Mouse (Mus musculus) kidney, embryonic 16.5 days (tissue): Measurements from ENCODE around the gene Ascc3. TPM values are rescaled to one million over a fixed set of nuclear protein-coding genes. Genes with fewer than 3 reads are reported as not detected.

Experiments
- ATAC-seq: fragments of 200-750 bp; cut with Nextera tagmentation; 2 replicates; pipeline ENCODE4 v1.8.0; 2017; ENCODE audit warnings: moderate TSS enrichment; ENCODE audit not compliant: low FRiP score, low TSS enrichment
- H3K27ac ChIP-seq: fragments of 300-500 bp; sonication (generic); 2 replicates; pipeline ENCODE4 v1.5.1; 2014; ENCODE audit warnings: low read length
- H3K27me3 ChIP-seq: fragments of 300-500 bp; sonication (generic); 2 replicates; pipeline ENCODE4 v1.6.1; 2014; ENCODE audit warnings: low read length, control low read depth, mixed read lengths; ENCODE audit not compliant: insufficient read depth
- H3K36me3 ChIP-seq: fragments of 300-500 bp; sonication (generic); 2 replicates; pipeline ENCODE4 v1.6.1; 2014; ENCODE audit warnings: low read length, control low read depth, mixed read lengths; ENCODE audit not compliant: insufficient read depth
- H3K4me1 ChIP-seq: fragments of 300-500 bp; sonication (generic); 2 replicates; pipeline ENCODE4 v1.6.1; 2014; ENCODE audit warnings: low read length, control low read depth, mixed read lengths; ENCODE audit not compliant: insufficient read depth
- H3K4me2 ChIP-seq: fragments of 300-500 bp; sonication (generic); replicated peaks from 2 replicates; pipeline ENCODE4 v1.6.1; 2014; ENCODE audit warnings: low read depth, low read length
- H3K4me3 ChIP-seq: fragments of 300-500 bp; sonication (generic); 2 replicates; pipeline ENCODE4 v1.5.1; 2014; ENCODE audit warnings: mild to moderate bottlenecking, low read length
- H3K9ac ChIP-seq: fragments of 300-500 bp; sonication (generic); replicated peaks from 2 replicates; pipeline ENCODE4 v1.6.1; 2014; ENCODE audit warnings: low read length
- H3K9me3 ChIP-seq: fragments of 300-500 bp; sonication (generic); 2 replicates; pipeline ENCODE4 v1.6.1; 2016; ENCODE audit warnings: low read length, control low read depth
- WGBS: fragments of 180-500 bp; shearing (Covaris S2); extraction: QIAGEN DNeasy Blood & Tissue Kit; methylation state at CpG from one replicate; pipeline ENCODE4 v1.1.7; 2014; 5-methylcytosine and 5-hydroxymethylcytosine counted together
- polyA plus RNA-seq: library from polyadenylated mRNA; unstranded; fragments of >200 nt; fragmentation: Nextera tagmentation; extraction: Ambion mirVana; gene quantifications from 2 replicates; pipeline ENCODE4 v1.2.1, GENCODE M21; 2015

The Ascc3 gene
- polyA plus RNA-seq, 1 experiment from 2014 or later = 14.4 TPM

DNA sequence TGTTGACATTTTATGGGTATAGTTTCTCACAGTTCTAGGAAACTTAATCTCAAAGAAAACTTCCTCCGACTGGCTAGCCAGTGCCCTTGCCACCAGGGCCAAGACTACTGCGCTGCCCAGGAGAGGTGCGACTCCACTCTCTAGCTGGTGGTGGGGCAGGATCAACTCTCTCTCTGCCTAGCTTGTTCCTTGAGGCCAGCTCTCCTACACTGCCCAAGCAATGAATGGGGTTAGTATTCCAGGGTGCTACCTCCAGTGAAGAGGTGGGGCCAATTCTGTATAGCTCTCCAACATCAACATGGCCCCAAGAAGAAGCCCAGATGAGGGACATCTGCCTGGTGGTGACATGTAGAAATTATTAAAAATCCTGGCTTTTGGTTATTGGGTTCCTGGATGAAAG, 61.1 kb downstream of the Ascc3 start:
- Histone ChIP-seq H3K4me2 (no peak overlapping the region), H3K27ac (no peak overlapping the region), H3K4me1 (no peaks in the 10 kb centered on the region), H3K4me3 (no peak overlapping the region), H3K36me3 (peaks cover 6% of the 10 kb centered on the region; the same call in 1 of the 2 replicates), H3K27me3 (no peaks in the 10 kb centered on the region), H3K9me3 (no peaks in the 10 kb centered on the region), H3K9ac (no peak overlapping the region)
- WGBS = 87% methylated on average over 3 of the region's 3 CpGs
- ATAC-seq = no peak

GRCm38 (mm10) chr10:50657352-50657751, 64.9 kb downstream of the Ascc3 start:
- no peak for ATAC-seq
- 55% methylated on average over 1 of the region's 1 CpGs for WGBS

DNA sequence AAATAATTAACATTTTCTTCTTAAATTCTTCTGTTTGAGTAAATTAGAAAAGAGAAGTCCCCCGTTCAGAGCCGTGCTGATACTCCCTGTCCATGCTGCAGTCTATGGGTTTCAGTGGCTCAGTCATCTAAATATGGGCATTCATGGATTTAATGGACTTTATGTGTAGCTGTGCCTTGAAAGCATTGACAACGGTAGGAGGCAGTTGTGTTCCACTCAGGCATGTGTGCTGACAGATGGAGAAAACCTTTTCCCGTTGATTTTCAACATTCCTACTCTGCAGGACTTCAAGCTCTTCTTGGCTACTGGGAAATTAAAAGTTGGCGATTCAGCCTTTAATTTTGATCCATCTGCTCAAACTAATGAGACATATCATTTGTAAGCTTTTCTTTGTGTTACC, 79.0 kb downstream of the Ascc3 start:
- Histone ChIP-seq H3K9ac (no peak overlapping the region), H3K4me1 (no peaks in the 10 kb centered on the region), H3K4me3 (no peak overlapping the region), H3K27me3 (no peaks in the 10 kb centered on the region), H3K4me2 (no peak overlapping the region), H3K27ac (no peak overlapping the region), H3K36me3 (no peaks in the 10 kb centered on the region), H3K9me3 (no peaks in the 10 kb centered on the region)
- WGBS = 84% methylated on average over 5 of the region's 5 CpGs
- ATAC-seq = no peak

More at GRCm38 (mm10) chr10:50657352-50657751, 64.9 kb downstream of the Ascc3 start:
- no peaks in the 10 kb centered on the region for H3K4me1 ChIP-seq
- H3K36me3 ChIP-seq = peaks cover 3% of the 10 kb centered on the region; the same call in 1 of the 2 replicates
- no peak overlapping the region for H3K4me2 ChIP-seq
- no peaks in the 10 kb centered on the region for H3K27me3 ChIP-seq
- H3K27ac ChIP-seq = no peak overlapping the region
- no peak overlapping the region for H3K9ac ChIP-seq
- H3K4me3 ChIP-seq = no peak overlapping the region
- no peaks in the 10 kb centered on the region for H3K9me3 ChIP-seq

- ATAC-seq = no peak
- H3K27ac ChIP-seq = no peak overlapping the region
- no peak overlapping the region for H3K9ac ChIP-seq
- H3K4me1 ChIP-seq = no peaks in the 10 kb centered on the region
- no peak overlapping the region for H3K4me3 ChIP-seq
- H3K27me3 ChIP-seq = no peaks in the 10 kb centered on the region
- no peaks in the 10 kb centered on the region for H3K36me3 ChIP-seq
- no peak overlapping the region for H3K4me2 ChIP-seq
- no peaks in the 10 kb centered on the region for H3K9me3 ChIP-seq
Observed at GRCm38 (mm10) chr10:50690324-50690723, 97.9 kb downstream of the Ascc3 start.

DNA sequence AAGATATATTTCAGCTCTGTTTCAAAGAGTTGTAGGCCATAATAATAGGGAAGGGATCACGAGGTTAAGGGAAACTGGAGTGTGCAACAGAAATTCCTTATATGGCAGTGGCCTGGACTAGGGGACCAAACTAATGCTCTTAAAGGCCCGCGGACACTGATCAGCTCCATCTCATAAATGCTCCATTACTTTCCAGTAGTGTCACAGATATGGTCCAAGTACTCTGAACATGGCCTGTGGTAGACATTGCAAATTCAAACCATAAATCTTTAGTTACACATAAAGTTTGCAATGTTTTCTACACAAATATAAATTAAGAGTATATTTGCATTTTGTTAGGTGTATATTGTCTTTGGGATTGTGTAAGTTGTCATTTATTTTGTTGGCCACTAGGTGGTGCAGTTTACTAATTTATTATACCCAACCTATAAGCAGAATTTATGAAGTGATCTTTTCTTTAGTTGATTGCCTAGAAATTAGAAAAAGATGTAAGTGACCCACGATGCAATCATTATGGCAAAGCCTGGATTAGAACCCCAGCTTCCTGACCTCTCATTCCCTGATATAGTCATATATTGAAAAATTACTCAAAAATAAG, 106.5 kb downstream of the Ascc3 start:
- Histone ChIP-seq H3K4me2 (no peak overlapping the region), H3K27ac (no peak overlapping the region), H3K9ac (no peak overlapping the region), H3K36me3 (no peaks in the 10 kb centered on the region), H3K27me3 (no peaks in the 10 kb centered on the region), H3K4me3 (no peak overlapping the region), H3K4me1 (no peaks in the 10 kb centered on the region), H3K9me3 (no peaks in the 10 kb centered on the region)
- ATAC-seq = peak; percentile 42; the same call in 1 of the 2 replicates
- 55% methylated on average over 4 of the region's 4 CpGs for WGBS

- Histone ChIP-seq H3K4me2 (no peak overlapping the region), H3K9ac (no peak overlapping the region), H3K4me3 (no peak overlapping the region), H3K9me3 (no peaks in the 10 kb centered on the region), H3K36me3 (no peaks in the 10 kb centered on the region), H3K27me3 (no peaks in the 10 kb centered on the region), H3K27ac (no peak overlapping the region), H3K4me1 (no peaks in the 10 kb centered on the region)
- no peak for ATAC-seq
- 70% methylated on average over 2 of the region's 2 CpGs for WGBS
Observed at GRCm38 (mm10) chr10:50701736-50702135, 109.3 kb downstream of the Ascc3 start.

- H3K4me2 ChIP-seq = no peak overlapping the region
- H3K27ac ChIP-seq = no peak overlapping the region
- ATAC-seq = no peak
- WGBS = 62% methylated on average over 3 of the region's 3 CpGs
- no peak overlapping the region for H3K9ac ChIP-seq
- no peaks in the 10 kb centered on the region for H3K36me3 ChIP-seq
- H3K4me3 ChIP-seq = no peak overlapping the region
- no peaks in the 10 kb centered on the region for H3K9me3 ChIP-seq
- no peaks in the 10 kb centered on the region for H3K27me3 ChIP-seq
- H3K4me1 ChIP-seq = no peaks in the 10 kb centered on the region
Observed at GRCm38 (mm10) chr10:50702361-50702760, 109.9 kb downstream of the Ascc3 start.

- no peaks in the 10 kb centered on the region for H3K36me3 ChIP-seq
- H3K4me1 ChIP-seq = no peaks in the 10 kb centered on the region
- H3K4me3 ChIP-seq = no peak overlapping the region
- H3K27me3 ChIP-seq = no peaks in the 10 kb centered on the region
- no peak overlapping the region for H3K27ac ChIP-seq
- ATAC-seq = peak; percentile 61; the same call in 1 of the 2 replicates
- no peaks in the 10 kb centered on the region for H3K9me3 ChIP-seq
- no peak overlapping the region for H3K9ac ChIP-seq
- 18% methylated on average over 6 of the region's 6 CpGs for WGBS
- no peak overlapping the region for H3K4me2 ChIP-seq
Observed at GRCm38 (mm10) chr10:50704202-50704601, 111.7 kb downstream of the Ascc3 start.

GRCm38 (mm10) chr10:50704898-50705297, 112.4 kb downstream of the Ascc3 start:
- ATAC-seq = no peak
- no peak overlapping the region for H3K27ac ChIP-seq
- no peak overlapping the region for H3K9ac ChIP-seq

DNA sequence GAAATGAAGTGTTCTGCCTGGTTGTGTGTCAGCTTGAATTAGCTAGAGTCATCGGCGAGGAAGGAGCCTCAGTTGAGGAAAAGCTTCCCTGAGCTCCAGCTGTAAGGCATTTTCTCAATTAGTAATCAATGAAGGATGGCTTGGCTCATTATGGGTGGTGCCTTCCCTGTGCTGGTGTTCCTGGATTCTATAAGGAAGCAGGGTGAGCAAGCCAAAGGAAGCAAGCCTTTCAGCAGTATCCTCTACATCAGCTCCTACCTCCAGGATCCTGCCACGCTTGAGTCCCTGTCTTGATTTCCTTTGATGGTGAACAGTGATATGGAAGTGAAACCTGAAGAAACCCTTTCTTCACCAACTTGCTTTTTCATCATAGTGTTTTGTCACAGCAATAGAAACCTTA, 118.8 kb downstream of the Ascc3 start:
- ATAC-seq = no peak
- WGBS = 76% methylated on average over 3 of the region's 3 CpGs

More at GRCm38 (mm10) chr10:50704898-50705297, 112.4 kb downstream of the Ascc3 start:
- Histone ChIP-seq H3K4me2 (no peak overlapping the region), H3K36me3 (no peaks in the 10 kb centered on the region), H3K27me3 (no peaks in the 10 kb centered on the region), H3K4me3 (no peak overlapping the region), H3K4me1 (no peaks in the 10 kb centered on the region), H3K9me3 (no peaks in the 10 kb centered on the region)
- 80% methylated on average over 3 of the region's 3 CpGs for WGBS

More for the DNA sequence above, 118.8 kb downstream of the Ascc3 start:
- H3K27ac ChIP-seq = no peak overlapping the region
- H3K4me3 ChIP-seq = no peak overlapping the region
- H3K27me3 ChIP-seq = no peaks in the 10 kb centered on the region
- no peak overlapping the region for H3K9ac ChIP-seq
- no peak overlapping the region for H3K4me2 ChIP-seq
- H3K4me1 ChIP-seq = no peaks in the 10 kb centered on the region
- no peaks in the 10 kb centered on the region for H3K9me3 ChIP-seq
- peaks cover 8% of the 10 kb centered on the region; the same call in 1 of the 2 replicates for H3K36me3 ChIP-seq
